In the genomic region with DNA sequence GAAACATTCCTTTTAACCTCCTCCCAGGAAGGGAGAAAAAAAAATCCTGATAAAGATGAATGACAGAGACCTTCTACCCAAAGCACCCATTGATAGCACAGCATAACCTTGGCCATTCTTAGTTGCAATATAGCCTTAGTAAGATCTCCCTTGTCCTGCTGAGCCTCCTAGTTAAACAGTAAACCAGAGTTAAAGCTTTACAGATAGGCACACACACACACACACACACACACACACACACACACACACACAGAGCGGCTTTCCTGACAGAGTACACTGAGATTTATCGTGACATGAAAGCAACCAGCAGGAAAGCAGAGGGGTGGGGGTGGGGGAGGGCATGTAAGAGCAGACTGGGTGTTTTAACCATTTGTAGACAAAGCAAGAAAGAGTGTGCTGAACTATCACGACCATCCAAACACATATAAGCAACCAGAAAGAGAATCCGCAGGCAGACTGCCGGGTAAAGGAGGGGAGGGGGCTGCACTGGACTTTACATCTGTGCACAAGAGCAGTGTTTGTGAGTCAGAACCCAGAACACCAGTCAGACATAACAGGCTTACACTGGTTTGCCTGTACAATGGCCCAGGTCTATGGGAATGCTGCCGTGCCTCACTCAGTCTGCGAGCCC, we compare ENCODE assay signal across 8 mouse cellular contexts. TPM values are rescaled to one million over a fixed set of nuclear protein-coding genes. Genes with fewer than 3 reads are reported as not detected.
A peak's percentile ranks its signal among the peaks of the same experiment; 100 is the strongest.
DNase-seq lines count a peak whose midpoint lies in the region; ATAC-seq and TF ChIP-seq lines count a peak whose summit lies in the region.

No protein-coding gene starts in this region.

- peak overlapping the region; percentile 84 for H3K27ac ChIP-seq in hindbrain, embryonic 10.5 days
- H3K27ac ChIP-seq in hindbrain, postnatal 0 days: no peak overlapping the region
- peak overlapping the region; percentile 67 for H3K27ac ChIP-seq in hindbrain, embryonic 15.5 days (replicated peaks)
- H3K27ac ChIP-seq in limb, embryonic 15.5 days: peak overlapping the region; percentile 8
- H3K27ac ChIP-seq in small intestine, adult 2 months (ENCODE audit: insufficient read depth, low read depth, low read length): peak overlapping the region; percentile 70; the same call in 1 of the 2 replicates

- intact Hi-C loops in gastrocnemius, postnatal 14 days (cut with DNase I; ENCODE audit: low total_unique reads): no loop called here

- peak overlapping the region; percentile 12; the same call in 1 of the 2 replicates for H3K4me3 ChIP-seq in hindbrain, embryonic 10.5 days
- no peak overlapping the region for H3K4me3 ChIP-seq in hindbrain, postnatal 0 days (ENCODE audit: low read length)
- H3K4me3 ChIP-seq in hindbrain, embryonic 15.5 days: no peak overlapping the region
- no peak overlapping the region for H3K4me3 ChIP-seq in limb, embryonic 15.5 days
- peak overlapping the region; percentile 10; the same call in 1 of the 2 replicates for H3K4me3 ChIP-seq in small intestine, adult 2 months (ENCODE audit: low read depth, low read length)

- H3K9ac ChIP-seq in hindbrain, postnatal 0 days (replicated peaks; ENCODE audit: low read length): no peak overlapping the region
- H3K9ac ChIP-seq in hindbrain, embryonic 15.5 days: no peak overlapping the region
- H3K9ac ChIP-seq in limb, embryonic 15.5 days: no peak overlapping the region

- peaks cover 39% of the 10 kb centered on the region for H3K36me3 ChIP-seq in hindbrain, embryonic 10.5 days
- no peaks in the 10 kb centered on the region for H3K36me3 ChIP-seq in hindbrain, postnatal 0 days (ENCODE audit: insufficient read depth, low read length)
- no peaks in the 10 kb centered on the region for H3K36me3 ChIP-seq in hindbrain, embryonic 15.5 days
- H3K36me3 ChIP-seq in limb, embryonic 15.5 days: 0 out of 2 replicates have a peak, but pooled peaks cover 4% of the 10 kb centered on the region
- no peaks in the 10 kb centered on the region for H3K36me3 ChIP-seq in small intestine, adult 2 months (ENCODE audit: control insufficient read depth, insufficient read depth, low read length)

- no peaks in the 10 kb centered on the region for H3K27me3 ChIP-seq in hindbrain, embryonic 10.5 days (ENCODE audit: insufficient read depth, poor library complexity, severe bottlenecking)
- no peaks in the 10 kb centered on the region for H3K27me3 ChIP-seq in hindbrain, postnatal 0 days (ENCODE audit: insufficient read depth, low read length)
- H3K27me3 ChIP-seq in hindbrain, embryonic 15.5 days: no peaks in the 10 kb centered on the region
- no peaks in the 10 kb centered on the region for H3K27me3 ChIP-seq in limb, embryonic 15.5 days
- no peaks in the 10 kb centered on the region for H3K27me3 ChIP-seq in small intestine, adult 2 months (ENCODE audit: control insufficient read depth, insufficient read depth, low read length)

- no peak for TF ChIP-seq CTCF in hindbrain, postnatal 0 days (IDR thresholded peaks at IDR 0.05; ENCODE audit: low read depth)
- no peak for TF ChIP-seq CTCF in small intestine, adult 2 months (IDR thresholded peaks at IDR 0.05; ENCODE audit: extremely low read depth, insufficient read length, insufficient replicate concordance, low read depth, low read length)

- peak; percentile 57 for DNase-seq in hindbrain, embryonic 10.5 days (ENCODE audit: low spot score)
- DNase-seq in hindbrain, postnatal 0 days (ENCODE audit: low spot score): no peak
- no peak for DNase-seq in gastrocnemius, postnatal 14 days
- no peak for DNase-seq in urinary bladder, adult 18-20 months (ENCODE audit: low spot score in 2 of 2)

- H3K4me1 ChIP-seq in hindbrain, embryonic 10.5 days (replicated peaks): peaks cover 60% of the 10 kb centered on the region
- no peaks in the 10 kb centered on the region for H3K4me1 ChIP-seq in hindbrain, postnatal 0 days (ENCODE audit: insufficient read depth, low read length)
- H3K4me1 ChIP-seq in hindbrain, embryonic 15.5 days (replicated peaks): peaks cover 43% of the 10 kb centered on the region
- H3K4me1 ChIP-seq in limb, embryonic 15.5 days: peaks cover 62% of the 10 kb centered on the region
- H3K4me1 ChIP-seq in small intestine, adult 2 months (ENCODE audit: control insufficient read depth, insufficient read depth, insufficient read length, low read length): peaks cover 18% of the 10 kb centered on the region

- H3K4me2 ChIP-seq in hindbrain, postnatal 0 days (ENCODE audit: low read depth, low read length): no peak overlapping the region
- H3K4me2 ChIP-seq in hindbrain, embryonic 15.5 days: peak overlapping the region; percentile 27
- H3K4me2 ChIP-seq in limb, embryonic 15.5 days: peak overlapping the region; percentile 4; the same call in 1 of the 2 replicates

- ATAC-seq in hindbrain, postnatal 0 days: no peak
- ATAC-seq in hindbrain, embryonic 15.5 days (ENCODE audit: low FRiP score, low read depth): peak; percentile 57
- ATAC-seq in limb, embryonic 15.5 days (ENCODE audit: insufficient number of reproducible peaks, low FRiP score, low TSS enrichment, low read depth): no peak
- no peak for ATAC-seq in cerebellum, adult (ENCODE audit: insufficient number of reproducible peaks, low FRiP score, low TSS enrichment)

- TF ChIP-seq POLR2A in small intestine, adult 2 months (IDR thresholded peaks at IDR 0.05; ENCODE audit: low read depth, low read length): no peak

- no peaks in the 10 kb centered on the region for H3K9me3 ChIP-seq in hindbrain, embryonic 10.5 days
- no peaks in the 10 kb centered on the region for H3K9me3 ChIP-seq in hindbrain, postnatal 0 days (ENCODE audit: low read length)
- no peaks in the 10 kb centered on the region for H3K9me3 ChIP-seq in hindbrain, embryonic 15.5 days
- H3K9me3 ChIP-seq in limb, embryonic 15.5 days: no peaks in the 10 kb centered on the region

- 10% methylated on average over 7 of the region's 7 CpGs for WGBS in hindbrain, embryonic 10.5 days
- 22% methylated on average over 7 of the region's 7 CpGs for WGBS in hindbrain, postnatal 0 days
- 10% methylated on average over 7 of the region's 7 CpGs for WGBS in hindbrain, embryonic 15.5 days
- WGBS in limb, embryonic 15.5 days: 28% methylated on average over 7 of the region's 7 CpGs
- WGBS in small intestine, adult 2 months: 22% methylated on average over 7 of the region's 7 CpGs

RNA-seq across cellular contexts. Expression of a gene that starts 58.7 kb away (rescaled TPM):
- polyA plus RNA-seq in hindbrain, embryonic 10.5 days (2016; fragmentation: Nextera tagmentation; extraction: Ambion mirVana): 30.6 and 49.7 TPM in 2 replicates
- 1.2 and 1.5 TPM in 2 replicates for total RNA-seq in hindbrain, postnatal 0 days (2014; rRNA removed)
- 0.98 and 1.5 TPM in 2 replicates for polyA plus RNA-seq in hindbrain, postnatal 0 days (2015; fragmentation: Nextera tagmentation; extraction: Ambion mirVana)
- polyA plus RNA-seq in hindbrain, embryonic 15.5 days (2015; fragmentation: Nextera tagmentation; extraction: Ambion mirVana): 2.2 and 2.6 TPM in 2 replicates
- polyA plus RNA-seq in limb, embryonic 15.5 days (2015; fragmentation: Nextera tagmentation; extraction: Ambion mirVana): 11.0 and 18.4 TPM in 2 replicates
- polyA plus RNA-seq in small intestine, adult 2 months (2012; rRNA removed): 0.74 and 1.1 TPM in 2 replicates
- under 1 TPM in 1 of 2 experiments, not detected in 1; 0.06 TPM for total RNA-seq in gastrocnemius, postnatal 14 days (2021)

Comparison
In these comparisons a context has a peak if more than half of its experiments do, and no peak if none do; other contexts are left out.
1. H3K4me3 ChIP-seq: peak in hindbrain, embryonic 10.5 days (single experiment) and small intestine, adult 2 months (single experiment); none in hindbrain, postnatal 0 days (single experiment), hindbrain, embryonic 15.5 days (single experiment) and limb, embryonic 15.5 days (single experiment).